Comparison of ENCODE assay signal across 13 mouse cellular contexts in the genomic region with DNA sequence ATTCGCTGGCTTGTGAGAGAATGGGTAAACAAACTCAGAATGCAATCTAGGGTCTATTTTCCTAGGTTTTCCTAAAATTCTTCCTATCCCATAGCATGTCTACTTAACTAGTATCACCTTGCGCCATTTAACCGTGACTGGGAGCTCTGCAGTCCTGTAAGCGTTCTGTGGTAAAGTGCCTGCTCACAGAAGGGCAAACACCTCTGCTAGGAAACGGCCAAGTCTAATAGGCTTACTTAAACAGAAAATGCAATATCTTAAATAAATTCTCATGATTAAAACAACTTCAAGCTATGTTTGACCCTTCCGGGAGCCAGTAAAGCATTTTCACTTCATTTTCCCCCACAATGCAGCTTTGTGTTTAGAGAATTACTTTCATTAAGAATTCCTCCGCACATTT.
DNase-seq lines count a peak whose midpoint lies in the region; ATAC-seq and TF ChIP-seq lines count a peak whose summit lies in the region.
"Had no signal": no experiment of that assay in that cellular context is flagged by ENCODE, and none has a peak within 500 bp of the region (broad histone marks: within the 10 kb centered on the region; RNA-seq: fewer than 3 reads in every experiment).

No protein-coding gene starts in this region.

- no peak for TF ChIP-seq CTCF in heart, postnatal 0 days (IDR thresholded peaks at IDR 0.05; ENCODE audit: low read depth)
- TF ChIP-seq CTCF in intestine, postnatal 0 days (IDR thresholded peaks at IDR 0.05; ENCODE audit: low read depth) = no peak
- TF ChIP-seq CTCF in stomach, postnatal 0 days (IDR thresholded peaks at IDR 0.05; ENCODE audit: low read depth) = no peak

- H3K9ac ChIP-seq in heart, postnatal 0 days (replicated peaks; ENCODE audit: low read depth, low read length) = no peak overlapping the region
- no peak overlapping the region for H3K9ac ChIP-seq in intestine, postnatal 0 days (ENCODE audit: low read depth, low read length)
- H3K9ac ChIP-seq in stomach, postnatal 0 days (ENCODE audit: low read length) = no peak overlapping the region
- H3K9ac ChIP-seq: midbrain, embryonic 13.5 days had no signal

- H3K27ac ChIP-seq in heart, postnatal 0 days (ENCODE audit: low read depth) = no peak overlapping the region
- H3K27ac ChIP-seq in intestine, postnatal 0 days (ENCODE audit: low read depth, low read length) = peak overlapping the region; percentile 54; the same call in 1 of the 2 replicates
- peak overlapping the region; percentile 13 for H3K27ac ChIP-seq in stomach, postnatal 0 days (replicated peaks)
- H3K27ac ChIP-seq: heart, adult 2 months; layer of hippocampus, adult 2 months; midbrain, embryonic 13.5 days had no signal

- WGBS in heart, postnatal 0 days = 78% methylated on average over 7 of the region's 7 CpGs
- WGBS in intestine, postnatal 0 days = 28% methylated on average over 7 of the region's 7 CpGs
- WGBS in stomach, postnatal 0 days = 33% methylated on average over 7 of the region's 7 CpGs

- H3K27me3 ChIP-seq in heart, postnatal 0 days (ENCODE audit: control insufficient read depth, insufficient read depth, low read length) = no peaks in the 10 kb centered on the region
- H3K27me3 ChIP-seq in intestine, postnatal 0 days (replicated peaks; ENCODE audit: control insufficient read depth, insufficient read depth, low read length) = no peaks in the 10 kb centered on the region
- no peaks in the 10 kb centered on the region for H3K27me3 ChIP-seq in stomach, postnatal 0 days (ENCODE audit: control insufficient read depth, insufficient read depth, low read length)
- H3K27me3 ChIP-seq: midbrain, embryonic 13.5 days had no signal

- peak overlapping the region; percentile 3; the same call in 1 of the 2 replicates for H3K4me3 ChIP-seq in heart, postnatal 0 days (ENCODE audit: low read depth, low read length)
- peak overlapping the region; percentile 35 for H3K4me3 ChIP-seq in intestine, postnatal 0 days (ENCODE audit: low read depth, low read length)
- peak overlapping the region; percentile 32 for H3K4me3 ChIP-seq in stomach, postnatal 0 days (ENCODE audit: low read depth, low read length)
- H3K4me3 ChIP-seq: heart, adult 2 months; layer of hippocampus, adult 2 months; midbrain, embryonic 13.5 days had no signal

- no peaks in the 10 kb centered on the region for H3K36me3 ChIP-seq in heart, postnatal 0 days (replicated peaks; ENCODE audit: control insufficient read depth, insufficient read depth, low read length)
- no peaks in the 10 kb centered on the region for H3K36me3 ChIP-seq in intestine, postnatal 0 days (ENCODE audit: control insufficient read depth, insufficient read depth)
- no peaks in the 10 kb centered on the region for H3K36me3 ChIP-seq in stomach, postnatal 0 days (ENCODE audit: control insufficient read depth, insufficient read depth, low read length)
- H3K36me3 ChIP-seq: midbrain, embryonic 13.5 days had no signal

- ATAC-seq in heart, postnatal 0 days (ENCODE audit: insufficient read depth, low read depth) = no peak
- no peak for ATAC-seq in intestine, postnatal 0 days
- peak; percentile 43; the same call in 1 of the 2 replicates for ATAC-seq in stomach, postnatal 0 days (ENCODE audit: low FRiP score, low TSS enrichment)
- ATAC-seq: midbrain, embryonic 13.5 days had no signal

- peak overlapping the region; percentile 15; the same call in 1 of the 2 replicates for H3K4me2 ChIP-seq in heart, postnatal 0 days (ENCODE audit: low read depth, low read length)
- peak overlapping the region; percentile 57 for H3K4me2 ChIP-seq in intestine, postnatal 0 days (replicated peaks; ENCODE audit: low read depth)
- peak overlapping the region; percentile 39 for H3K4me2 ChIP-seq in stomach, postnatal 0 days (replicated peaks; ENCODE audit: low read depth)
- H3K4me2 ChIP-seq: midbrain, embryonic 13.5 days had no signal

- TF ChIP-seq EP300 in heart, postnatal 0 days (IDR thresholded peaks at IDR 0.05; ENCODE audit: low read depth) = no peak
- TF ChIP-seq EP300 in stomach, postnatal 0 days (optimal IDR thresholded peaks at IDR 0.05) = no peak

- DNase-seq in heart, postnatal 0 days (ENCODE audit: low spot score) = no peak
- no peak for DNase-seq in heart, postnatal 36 days
- DNase-seq in thymus, postnatal 0 days (ENCODE audit: low spot score) = peak; percentile 21
- no peak for DNase-seq in thymus, postnatal 10 days (ENCODE audit: low spot score in 2 of 2)
- DNase-seq in stomach, postnatal 0 days (ENCODE audit: low spot score) = no peak
- DNase-seq in urinary bladder, adult 18-20 months (ENCODE audit: low spot score in 2 of 2) = no peak
- no peak for DNase-seq in ovary, postnatal 10 days (ENCODE audit: low spot score)
- DNase-seq: cerebellum, adult 2 months; right cerebral cortex, postnatal 14 days had no signal

- no peaks in the 10 kb centered on the region for H3K9me3 ChIP-seq in heart, postnatal 0 days (replicated peaks; ENCODE audit: control insufficient read depth, low read length)
- H3K9me3 ChIP-seq in intestine, postnatal 0 days (ENCODE audit: control insufficient read depth) = no peaks in the 10 kb centered on the region
- no peaks in the 10 kb centered on the region for H3K9me3 ChIP-seq in stomach, postnatal 0 days (ENCODE audit: control insufficient read depth, low read length)
- H3K9me3 ChIP-seq: midbrain, embryonic 13.5 days had no signal

- intact Hi-C loops in heart, postnatal 36 days (cut with DNase I) = no loop called here

- peaks cover 10% of the 10 kb centered on the region; the same call in 1 of the 2 replicates for H3K4me1 ChIP-seq in heart, postnatal 0 days (ENCODE audit: control insufficient read depth, insufficient read depth)
- peaks cover 9% of the 10 kb centered on the region for H3K4me1 ChIP-seq in intestine, postnatal 0 days (replicated peaks; ENCODE audit: control insufficient read depth, insufficient read depth, low read length)
- no peaks in the 10 kb centered on the region for H3K4me1 ChIP-seq in stomach, postnatal 0 days (replicated peaks; ENCODE audit: control insufficient read depth, insufficient read depth)
